Mouse (Mus musculus) adrenal gland, adult 18-20 months (tissue): Measurements from ENCODE around the gene Tbc1d17. TPM values are rescaled to one million over a fixed set of nuclear protein-coding genes. Genes with fewer than 3 reads are reported as not detected.
A peak's percentile ranks its signal among the peaks of the same experiment; 100 is the strongest.

Experiments
- DNase-seq, 2 experiments: peaks; one replicate each; pipeline ENCODE4 v3.0.0; 2021 to 2022; ENCODE audit warnings: low spot score in 2 of 2
- total RNA-seq, 2 experiments: library from RNA; stranded (reverse); gene quantifications; 1 replicate in 1 of 2; 2 replicates in 1 of 2; pipeline ENCODE4 v1.2.3; 2021

The Tbc1d17 gene
- total RNA-seq, 2 experiments from 2014 or later: 48.1 to 60.2 TPM

DNA sequence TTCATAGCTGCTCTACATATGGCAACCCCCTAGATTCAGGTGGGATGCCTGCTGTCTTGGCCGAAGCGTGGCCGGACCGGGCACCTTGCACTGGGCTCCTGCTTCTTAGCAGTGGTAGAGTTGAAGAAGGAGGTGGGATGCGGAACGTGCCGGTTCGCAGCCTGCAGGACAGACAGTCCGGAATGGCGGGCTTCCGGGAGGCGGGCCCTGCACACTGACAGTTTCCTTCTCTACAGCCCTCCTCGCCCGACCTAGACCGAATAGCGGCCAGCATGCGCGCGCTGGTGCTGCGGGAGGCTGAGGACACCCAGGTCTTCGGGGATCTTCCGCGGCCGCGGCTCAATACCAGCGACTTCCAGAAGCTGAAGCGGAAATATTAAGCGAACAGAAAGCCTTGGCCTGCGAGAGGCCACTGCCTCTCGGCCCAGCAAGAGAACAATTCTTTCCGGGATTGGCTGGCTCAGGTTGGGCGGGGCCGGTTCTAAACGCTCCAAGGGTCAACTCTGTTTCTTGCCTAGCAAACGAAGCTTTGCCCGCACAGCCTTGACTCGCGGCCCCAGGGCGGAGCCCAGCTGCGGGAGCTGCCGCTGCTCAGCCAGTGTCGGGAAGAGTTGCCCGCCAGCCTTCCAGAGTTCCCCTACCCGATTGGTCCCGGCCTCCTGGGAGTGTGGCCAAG lies 5.6 kb upstream of the Tbc1d17 start:
- peak; percentile 84 to 85 for DNase-seq

DNA sequence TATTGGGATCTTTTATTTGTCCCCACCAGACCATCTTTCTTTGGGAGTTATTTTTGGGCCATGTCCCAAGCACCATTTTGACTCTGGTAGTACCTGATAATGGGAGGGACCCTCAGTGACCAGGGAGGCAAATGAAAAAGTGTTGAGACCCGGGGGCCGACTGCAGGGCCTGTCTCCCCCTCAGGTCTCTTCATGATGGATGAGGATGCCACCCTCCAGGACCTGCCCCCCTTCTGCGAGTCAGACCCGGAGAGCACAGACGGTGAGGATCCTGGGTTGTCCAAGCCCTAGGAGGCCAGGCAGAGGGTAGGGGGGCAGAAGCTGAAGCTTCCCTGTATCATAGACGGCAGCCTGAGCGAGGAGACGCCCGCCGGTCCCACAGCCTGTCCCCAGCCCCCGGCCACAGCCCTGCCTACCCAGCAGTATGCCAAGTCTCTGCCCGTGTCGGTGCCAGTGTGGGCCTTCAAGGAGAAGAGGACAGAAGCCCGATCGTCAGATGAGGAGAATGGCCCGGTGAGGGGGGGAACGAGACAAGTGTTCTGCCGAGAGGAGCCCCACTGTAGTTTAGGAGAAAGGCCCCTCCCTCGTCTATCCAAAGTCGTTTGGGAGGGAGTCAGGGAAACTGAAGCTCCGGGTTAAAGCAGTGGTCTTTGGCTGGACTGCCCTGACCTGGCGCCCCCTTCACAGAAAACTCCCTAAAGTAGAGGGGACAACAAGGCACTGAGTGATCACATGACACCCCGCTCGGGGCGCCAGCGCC lies 4.9 kb upstream of the Tbc1d17 start:
- no peak for DNase-seq

DNA sequence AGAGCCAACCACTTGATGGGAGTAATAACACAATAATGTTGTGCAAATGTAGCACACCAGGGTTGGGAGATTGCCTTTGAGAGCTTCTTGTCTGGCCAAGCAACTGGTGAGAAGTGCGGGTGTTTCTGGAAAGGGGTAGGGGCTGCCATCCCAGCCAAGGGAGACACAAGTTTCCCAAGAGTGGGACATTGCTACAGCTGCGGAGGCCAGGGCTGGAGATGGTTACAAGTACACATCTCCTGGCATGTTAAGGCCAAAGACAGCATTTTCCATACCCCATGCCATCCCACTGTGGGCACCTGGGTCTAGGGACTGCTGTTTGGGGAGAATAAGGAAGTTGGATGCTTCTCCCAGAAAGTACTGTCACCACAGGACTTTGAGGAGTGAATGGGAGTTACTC lies 4.2 kb upstream of the Tbc1d17 start:
- no peak for DNase-seq

DNA sequence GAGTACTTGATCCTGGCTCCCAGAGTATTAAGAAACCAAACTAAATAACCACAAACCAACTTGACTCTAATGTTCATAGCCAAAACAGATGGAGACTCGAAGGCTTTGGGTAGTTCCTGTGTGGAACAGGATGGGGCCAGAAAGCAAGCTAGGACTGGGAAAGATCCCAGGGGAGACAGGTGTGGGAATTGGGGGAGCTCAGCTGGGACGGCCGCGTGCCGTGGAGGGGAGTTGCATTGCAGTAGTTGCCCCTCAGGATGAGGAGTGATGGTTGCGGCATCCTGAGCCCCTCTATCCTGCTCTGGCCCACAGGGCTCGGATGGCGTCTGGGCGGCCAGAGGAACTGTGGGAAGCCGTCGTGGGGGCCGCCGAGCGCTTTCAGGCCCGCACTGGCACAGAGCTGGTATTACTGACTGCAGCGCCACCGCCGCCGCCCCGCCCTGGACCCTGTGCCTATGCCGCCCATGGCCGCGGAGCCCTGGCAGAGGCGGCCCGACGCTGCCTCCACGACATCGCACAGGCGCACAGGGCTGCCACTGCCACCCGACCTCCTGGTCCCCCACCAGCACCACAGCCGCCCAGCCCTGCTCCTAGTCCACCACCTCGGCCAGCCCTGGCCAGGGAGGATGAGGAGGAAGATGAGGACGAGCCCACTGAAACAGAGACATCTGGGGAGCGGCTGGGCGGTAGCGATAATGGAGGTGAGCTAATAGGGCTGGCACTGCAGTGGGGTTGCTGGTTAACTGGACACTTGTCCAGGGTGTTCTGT lies 3.6 kb upstream of the Tbc1d17 start:
- DNase-seq: no peak

DNA sequence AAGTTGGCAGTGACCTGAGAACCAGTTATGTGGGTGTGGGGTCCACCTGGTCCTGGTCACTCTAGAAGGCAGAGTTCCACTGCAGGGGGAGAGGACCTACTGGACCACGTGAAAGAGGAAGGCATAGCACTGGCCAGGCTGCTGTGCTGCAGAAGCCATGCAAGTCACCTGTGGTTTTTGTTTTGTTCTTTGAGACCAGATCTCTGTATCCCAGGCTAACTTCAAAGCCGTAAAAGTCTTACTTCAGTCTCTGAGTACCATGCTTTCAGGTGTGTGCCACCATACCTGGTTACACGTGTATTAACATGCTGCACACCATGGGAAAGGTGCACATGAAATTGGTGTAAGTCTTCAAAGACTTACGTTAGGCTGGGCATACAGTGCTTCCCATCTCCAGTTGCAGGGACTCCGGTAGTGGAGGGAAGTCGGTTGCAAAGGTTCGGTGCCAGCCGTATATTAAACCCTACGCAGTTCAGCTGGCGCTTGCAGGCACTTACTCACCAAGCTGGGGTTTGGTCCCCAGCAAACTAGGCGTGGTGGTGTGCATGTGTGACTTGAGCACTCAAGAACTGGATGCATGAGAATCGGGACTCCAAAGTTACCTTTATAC lies 2.9 kb upstream of the Tbc1d17 start:
- DNase-seq: no peak

DNA sequence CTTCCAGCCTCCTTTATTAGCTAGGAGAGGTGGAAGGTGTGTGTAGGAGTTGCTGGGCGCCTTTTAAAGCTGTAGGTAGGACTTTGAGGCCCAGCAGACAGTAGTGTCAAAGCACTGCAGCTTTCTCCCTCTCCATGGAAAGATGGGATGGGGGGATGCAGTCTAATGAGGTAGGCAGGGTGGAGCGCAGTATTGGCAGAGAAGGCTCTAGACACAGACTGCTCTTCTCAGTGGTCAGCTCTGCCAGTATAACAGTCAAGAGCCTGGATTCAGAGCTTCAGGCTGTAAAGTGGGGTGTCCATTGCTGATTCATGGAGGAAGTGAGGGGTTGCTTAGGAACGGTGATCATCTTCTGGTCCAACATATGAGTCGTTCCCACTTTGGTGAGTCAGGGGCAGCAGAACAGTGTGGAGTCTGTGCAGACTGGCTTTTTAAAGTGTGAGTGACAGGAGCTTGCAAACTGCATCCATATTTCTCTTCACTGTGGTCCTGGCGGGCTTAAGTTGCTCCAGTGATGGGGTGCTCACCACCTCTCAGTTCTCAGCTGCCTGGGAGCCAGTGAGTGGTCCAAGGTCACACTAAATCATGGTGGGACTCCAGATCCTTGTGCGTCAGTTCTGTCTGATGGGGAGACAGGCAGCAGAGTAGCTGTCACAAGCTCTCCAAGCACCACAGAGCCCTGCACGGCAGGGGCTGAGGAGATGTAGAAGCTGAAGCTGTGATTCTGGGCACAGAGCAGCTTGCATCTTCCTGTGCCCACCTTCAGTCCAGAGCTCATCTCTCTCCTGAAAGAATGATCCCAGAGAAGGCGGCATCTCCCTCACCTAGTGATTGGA lies 2.1 kb upstream of the Tbc1d17 start:
- no peak for DNase-seq

DNA sequence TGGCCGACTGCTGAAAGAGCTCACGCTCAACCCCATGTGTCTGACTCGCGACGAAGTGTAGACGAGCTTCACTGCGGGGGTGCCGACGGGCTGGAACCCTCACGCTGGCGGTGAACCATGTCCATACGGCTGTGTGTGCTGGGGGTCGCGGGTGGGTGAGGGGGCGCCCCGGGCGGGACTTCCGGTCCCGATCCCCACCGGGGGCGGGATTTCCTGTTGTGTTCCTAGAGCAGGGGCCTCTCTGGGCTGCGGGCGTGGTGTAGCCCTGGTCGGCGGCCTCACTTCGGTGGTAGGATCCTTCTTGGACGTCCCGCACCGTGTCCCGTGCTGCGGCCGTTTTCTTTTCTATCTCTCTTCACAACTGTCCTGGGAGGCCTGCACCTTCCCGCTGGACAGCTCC lies 1.3 kb upstream of the Tbc1d17 start:
- peak; percentile 74 to 77 for DNase-seq

DNA sequence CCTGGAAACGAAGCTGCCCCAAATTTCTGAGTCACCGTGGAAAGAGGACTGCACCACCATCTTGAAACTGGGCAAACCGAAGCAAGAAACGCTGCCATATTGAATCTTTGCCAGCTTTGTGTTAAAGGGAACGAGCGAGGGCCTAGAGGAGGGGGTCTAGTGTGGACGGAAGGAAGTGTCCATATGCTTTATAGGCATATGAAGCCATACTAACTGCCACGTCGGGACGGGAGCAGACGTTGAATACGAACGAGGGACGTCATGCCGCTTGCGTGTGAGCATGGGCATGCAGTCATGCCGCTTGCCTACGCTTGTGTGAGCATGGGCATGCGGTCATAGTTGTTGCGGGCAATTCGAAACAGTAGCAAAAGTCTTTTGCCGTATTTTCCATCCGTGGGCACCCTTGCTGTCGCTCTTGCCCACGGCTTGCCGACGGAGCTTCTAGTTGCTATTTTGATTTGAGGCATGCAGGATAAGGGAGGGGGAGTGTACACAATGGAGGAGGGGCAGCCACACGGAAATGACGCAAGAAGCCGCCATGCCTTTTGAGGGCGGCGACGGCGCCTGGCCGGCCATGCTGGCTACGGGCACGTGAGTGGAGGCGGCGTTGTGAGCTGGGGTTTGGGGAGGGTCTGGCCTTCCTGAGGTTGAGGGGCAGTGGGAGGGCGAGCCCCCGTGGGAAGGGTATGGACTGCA lies 685 bp upstream of the Tbc1d17 start:
- peak; percentile 82 to 83 for DNase-seq

DNA sequence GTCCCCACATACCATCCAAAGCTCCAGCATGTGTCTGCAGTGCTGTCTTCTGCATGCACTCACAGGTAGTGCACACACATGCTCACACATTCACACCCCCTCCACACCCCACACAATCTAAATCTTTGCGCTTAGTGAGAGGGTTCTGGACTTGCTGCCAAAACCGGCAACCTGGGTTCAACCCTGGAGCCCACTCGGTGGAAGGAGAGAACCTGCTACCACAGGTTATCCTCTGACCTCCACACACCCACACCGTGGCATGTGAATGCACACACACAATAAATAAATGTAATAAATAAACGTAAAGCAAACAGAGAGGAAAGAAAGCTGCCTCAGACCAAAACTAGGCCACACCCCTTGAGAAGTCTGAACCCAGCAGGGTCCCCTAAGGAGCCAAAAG lies 1.1 kb downstream of the Tbc1d17 start:
- DNase-seq: no peak

DNA sequence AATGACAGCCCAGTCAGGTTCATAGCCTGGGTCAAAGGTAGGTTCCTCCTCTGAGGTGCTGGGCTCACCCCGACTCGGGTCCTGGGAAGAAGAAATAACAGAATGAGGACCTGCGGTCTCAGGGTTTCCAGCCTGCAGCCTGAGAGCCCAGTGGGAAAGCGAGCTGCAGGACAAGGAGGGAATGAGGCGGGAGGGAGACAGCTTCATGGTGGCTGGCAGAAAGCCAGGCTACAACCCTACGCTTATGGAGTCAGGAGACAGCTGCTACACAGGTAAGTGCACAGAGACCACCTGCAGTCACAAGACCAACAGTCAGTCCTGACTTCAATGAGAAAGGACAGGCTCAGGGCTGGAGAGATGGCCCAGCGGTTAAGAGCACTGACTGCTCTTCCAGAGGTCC lies 2.1 kb downstream of the Tbc1d17 start:
- DNase-seq: no peak

DNA sequence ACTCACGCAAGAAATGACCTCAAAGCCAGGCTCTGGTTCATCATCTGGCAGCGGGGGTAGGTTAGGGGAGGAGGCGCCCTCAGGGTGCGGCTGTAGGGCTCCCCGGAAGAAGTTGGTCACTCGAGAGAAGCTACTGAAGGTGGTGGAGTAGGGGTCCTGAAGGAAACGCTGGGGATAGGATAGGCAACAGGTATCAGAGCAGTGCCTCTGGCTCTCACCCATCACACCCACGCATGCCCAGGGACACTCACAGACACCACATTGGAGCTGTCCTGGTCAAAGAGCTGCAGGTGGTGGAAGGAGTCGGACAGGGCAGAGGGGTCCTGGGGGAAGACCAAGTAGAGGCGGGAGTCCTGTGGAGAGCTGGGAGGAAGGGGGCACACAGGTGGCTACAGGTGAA lies 3.9 kb downstream of the Tbc1d17 start:
- DNase-seq: no peak

DNA sequence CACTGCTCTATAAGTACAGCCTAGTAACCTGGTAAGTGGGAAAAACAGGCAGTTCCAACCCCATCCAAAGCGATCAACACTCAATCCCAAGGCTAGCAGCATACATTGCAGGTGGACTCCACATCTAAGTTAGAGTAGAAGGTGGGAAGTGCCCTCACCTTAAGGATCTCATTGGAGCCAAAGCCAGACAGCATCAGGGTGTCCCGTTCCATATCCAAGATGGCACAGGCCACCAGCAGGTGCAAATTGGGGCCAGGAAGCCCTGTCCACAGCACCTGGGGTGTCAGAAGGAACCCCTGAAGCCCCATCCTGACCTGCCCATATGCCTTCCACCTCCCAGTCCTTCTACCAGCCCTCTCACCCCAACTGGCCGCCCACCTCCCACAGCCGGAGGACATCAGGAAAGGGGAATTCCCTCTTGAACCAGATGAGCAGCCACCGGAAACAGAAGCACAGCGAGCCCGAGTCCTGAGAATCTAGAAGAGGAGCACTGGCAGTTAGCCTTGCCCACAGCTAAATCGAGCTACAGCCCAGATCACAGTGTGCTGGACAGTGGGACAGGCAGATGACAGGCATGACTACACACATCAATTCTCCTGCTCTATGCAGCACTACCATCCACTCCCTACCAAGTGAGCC lies 6.9 kb downstream of the Tbc1d17 start:
- DNase-seq: no peak

DNA sequence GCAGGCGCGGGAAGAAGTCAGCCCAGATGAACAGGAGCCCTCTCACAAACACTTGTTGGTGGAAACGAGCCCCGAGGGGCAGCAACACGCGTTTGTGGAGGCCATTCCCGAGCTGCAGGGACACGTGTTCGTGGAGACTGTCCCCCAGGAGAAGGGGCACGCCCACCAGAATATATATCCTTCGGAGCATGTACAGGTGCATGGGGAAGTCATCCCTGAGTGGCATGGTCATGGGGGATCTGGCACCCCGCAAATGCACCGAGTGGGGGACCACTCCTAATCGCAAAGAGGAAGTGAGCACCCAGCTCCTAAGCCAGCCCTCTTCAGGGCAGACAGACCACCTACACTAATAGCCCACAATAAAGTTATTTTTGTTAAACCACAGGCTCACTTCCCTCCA lies 8.5 kb downstream of the Tbc1d17 start:
- DNase-seq: no peak

DNA sequence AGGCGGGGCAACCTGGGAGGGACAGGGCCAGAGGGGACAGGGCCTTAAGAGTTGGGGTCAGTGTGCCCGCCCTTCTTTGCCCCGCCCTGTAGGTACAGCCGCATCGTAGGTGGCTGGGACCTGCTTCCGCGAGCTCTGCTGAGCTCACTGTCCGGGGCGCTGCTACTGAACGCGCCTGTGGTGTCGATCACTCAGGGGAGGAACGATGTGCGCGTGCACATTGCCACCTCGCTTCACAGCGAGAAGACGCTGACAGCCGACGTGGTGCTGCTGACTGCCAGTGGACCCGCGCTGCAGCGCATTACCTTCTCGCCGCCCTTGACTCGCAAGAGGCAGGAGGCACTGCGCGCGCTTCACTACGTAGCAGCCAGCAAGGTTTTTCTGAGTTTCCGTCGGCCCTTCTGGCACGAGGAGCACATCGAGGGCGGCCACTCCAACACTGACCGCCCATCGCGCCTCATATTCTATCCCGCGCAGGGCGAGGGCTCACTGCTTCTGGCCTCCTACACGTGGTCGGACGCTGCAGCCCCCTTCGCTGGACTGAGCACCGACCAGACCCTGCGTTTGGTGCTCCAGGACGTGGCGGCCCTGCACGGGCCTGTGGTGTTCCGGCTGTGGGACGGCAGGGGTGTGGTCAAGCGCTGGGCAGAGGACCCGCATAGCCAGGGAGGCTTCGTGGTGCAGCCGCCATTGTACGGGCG lies 9.2 kb downstream of the Tbc1d17 start:
- no peak for DNase-seq

DNA sequence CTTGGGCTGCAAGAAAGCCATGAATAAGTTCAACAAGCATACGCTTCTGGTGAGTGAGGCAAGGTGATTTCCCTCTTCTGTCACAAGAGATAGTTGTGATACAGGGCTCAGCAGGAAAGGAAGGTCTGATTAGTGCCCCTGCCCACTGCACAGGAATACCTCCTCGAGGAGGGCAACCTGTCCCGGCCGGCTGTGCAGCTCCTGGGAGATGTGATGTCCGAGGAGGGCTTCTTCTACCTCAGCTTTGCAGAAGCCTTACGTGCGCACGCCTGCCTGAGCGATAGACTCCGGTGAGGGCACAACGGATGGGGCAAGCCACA lies 9.7 kb downstream of the Tbc1d17 start:
- no peak for DNase-seq

DNA sequence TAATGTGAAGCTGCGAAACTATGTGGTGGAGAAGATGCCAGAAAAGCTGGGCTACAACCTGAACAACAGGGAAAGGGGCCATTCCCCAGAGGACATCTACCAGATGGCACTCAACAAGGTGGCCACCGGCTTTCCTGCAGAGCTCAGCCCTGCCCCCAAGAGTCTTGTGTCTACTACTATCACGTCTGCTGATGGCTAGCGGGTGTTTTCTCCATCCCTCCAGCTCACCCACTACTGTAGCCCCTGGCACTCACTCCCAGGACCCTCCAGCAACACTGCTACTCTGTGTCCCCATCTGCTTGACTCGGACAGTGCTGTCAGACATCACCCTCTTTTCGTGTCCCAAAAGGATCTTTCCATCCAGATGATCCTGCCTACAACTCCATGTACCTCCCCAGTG lies 10.8 kb downstream of the Tbc1d17 start:
- no peak for DNase-seq

DNA sequence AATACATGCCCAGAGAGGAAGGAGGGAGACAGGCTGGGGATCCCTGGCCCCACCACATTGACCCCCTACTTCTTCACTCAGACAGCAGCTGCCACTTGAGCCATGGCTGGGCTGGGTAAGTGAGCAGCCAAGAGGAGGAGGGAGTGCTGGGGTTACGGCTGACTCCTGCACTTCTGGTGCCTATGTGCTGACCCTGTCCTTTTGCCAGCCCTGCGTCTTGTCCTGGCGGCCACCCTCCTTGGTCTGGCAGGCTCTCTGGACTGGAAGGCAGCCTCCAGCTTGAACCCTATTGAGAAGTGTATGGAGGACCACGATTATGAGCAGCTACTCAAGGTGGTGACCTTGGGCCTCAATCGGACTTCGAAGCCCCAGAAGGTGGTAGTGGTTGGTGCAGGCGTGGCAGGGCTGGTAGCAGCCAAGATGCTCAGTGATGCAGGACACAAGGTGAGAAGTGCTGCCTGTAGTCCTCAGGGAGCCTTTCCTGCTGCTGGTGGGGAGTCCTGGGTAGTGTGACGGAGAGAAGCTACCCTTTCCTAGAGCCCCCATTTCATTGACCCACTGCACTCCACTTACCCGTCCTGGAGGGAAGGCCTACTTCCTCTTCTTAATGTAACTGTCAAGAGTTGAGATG lies 12.3 kb downstream of the Tbc1d17 start:
- no peak for DNase-seq

DNA sequence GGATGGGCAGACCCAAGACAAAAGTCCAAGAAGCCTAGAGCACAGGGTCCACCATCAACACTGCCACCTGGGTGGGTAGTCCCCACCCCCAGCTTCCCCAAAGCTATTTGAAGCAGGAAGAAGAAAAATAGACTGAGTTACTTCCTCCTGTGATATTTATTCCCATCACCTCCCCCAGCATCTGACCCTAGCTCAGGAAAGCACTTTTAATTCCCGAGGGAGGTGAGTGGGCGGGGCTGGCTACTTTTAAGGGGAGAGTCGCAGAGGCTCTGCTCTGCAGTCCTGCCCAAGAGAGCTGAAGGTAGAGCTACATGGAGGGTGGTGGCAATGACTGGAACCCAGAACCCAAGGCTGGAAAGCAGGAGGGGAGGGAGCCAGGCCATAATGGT lies 12.9 kb downstream of the Tbc1d17 start:
- DNase-seq: no peak
